Mouse (Mus musculus): ENCODE data around the gene Ctf2.
"Not testable (repeated sequence)": the region's sequence is repeated elsewhere in the genome, so short reads cannot be mapped to it uniquely, and the experiment has no call there.

Gene Ctf2

GRCm38 (mm10) chr7:127712461-127713385 lies 19.2 kb downstream of the Ctf2 start, which contains the start of gene Ctf1:
TSS of gene Ctf1 (plus strand) at chr7:127712736.
- peak; percentile 57 for DNase-seq (ENCODE audit: low spot score)

- DNase-seq (ENCODE audit: low spot score): no peak
Measured at GRCm38 (mm10) chr7:127711456-127711855, 20.5 kb downstream of the Ctf2 start.

DNA sequence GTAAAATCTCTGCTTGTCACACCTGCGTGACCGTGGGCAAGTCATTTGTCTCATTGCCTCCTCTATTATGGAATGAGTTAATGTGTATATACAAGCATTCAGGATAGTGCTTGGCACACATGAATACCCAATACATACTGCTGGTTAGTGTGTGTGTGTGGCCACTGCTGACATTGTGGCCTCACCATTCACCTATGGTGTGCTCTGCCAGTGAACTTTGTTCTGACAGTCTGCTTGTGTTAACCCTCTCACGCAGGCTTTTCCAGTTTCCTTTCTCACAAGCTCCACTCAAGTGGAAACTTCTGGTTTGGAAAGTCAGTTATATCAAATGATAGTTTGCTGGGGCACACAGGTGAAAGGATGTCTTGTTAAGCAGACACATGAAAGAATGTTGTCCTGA lies 20.9 kb downstream of the Ctf2 start:
- no peak for DNase-seq (ENCODE audit: low spot score)

- DNase-seq (ENCODE audit: low spot score): no peak
Measured at GRCm38 (mm10) chr7:127709261-127709979, 22.5 kb downstream of the Ctf2 start.

DNA sequence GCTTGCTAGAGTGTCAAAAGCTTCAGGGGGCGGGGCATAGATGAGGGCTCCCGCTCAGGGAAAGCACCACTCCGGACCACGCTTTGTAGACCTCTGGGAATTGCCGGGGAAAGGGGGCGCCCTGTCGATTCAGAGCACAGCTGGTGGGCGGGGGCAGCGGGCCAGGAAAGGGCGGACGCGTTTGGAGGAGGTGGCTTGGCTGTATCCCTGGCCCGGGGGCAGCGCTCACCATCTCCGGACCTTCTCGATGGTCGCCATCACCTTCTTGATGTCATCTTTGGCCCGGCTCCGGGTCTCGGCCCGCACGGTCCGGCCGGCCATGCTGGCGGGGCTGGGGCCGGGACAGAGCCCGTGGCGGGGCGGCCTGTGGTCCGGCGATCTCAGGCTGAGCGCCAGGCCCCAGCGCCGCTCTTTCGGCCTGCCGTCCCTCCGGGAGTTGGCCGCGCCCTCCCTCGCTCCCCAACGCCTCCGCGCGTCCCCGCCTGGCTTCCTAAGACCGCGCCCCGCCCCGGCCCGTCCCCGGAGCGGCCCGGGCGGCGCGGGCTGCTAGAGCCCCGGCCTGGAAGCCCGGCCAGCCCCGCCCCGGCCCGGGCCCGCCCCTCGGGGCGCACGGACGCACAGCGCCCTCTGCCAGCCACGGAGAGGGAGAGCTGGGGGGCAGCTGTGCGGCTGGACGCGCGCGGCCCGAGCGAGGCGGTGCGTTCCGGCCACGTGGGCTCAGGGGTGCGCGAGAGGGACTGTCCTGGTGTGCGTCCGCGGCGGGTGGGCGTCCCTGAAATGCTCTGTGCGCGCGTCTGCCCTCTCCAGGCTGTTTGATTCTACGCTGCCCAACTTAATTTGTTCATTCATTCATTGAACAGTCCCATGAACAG lies 23.5 kb downstream of the Ctf2 start, which contains the start of gene Bcl7c:
Gene Bcl7c (minus strand): TSS at position 727 of the 872 bp plus-strand sequence.
- peak; percentile 80 for DNase-seq (ENCODE audit: low spot score)

- no peak for DNase-seq (ENCODE audit: low spot score)
Measured at GRCm38 (mm10) chr7:127707957-127708206, 24.1 kb downstream of the Ctf2 start.

GRCm38 (mm10) chr7:127707045-127707956 lies 24.7 kb downstream of the Ctf2 start:
- no peak for DNase-seq (ENCODE audit: low spot score)

GRCm38 (mm10) chr7:127705706-127706105 lies 26.3 kb downstream of the Ctf2 start:
- no peak for DNase-seq (ENCODE audit: low spot score)

DNA sequence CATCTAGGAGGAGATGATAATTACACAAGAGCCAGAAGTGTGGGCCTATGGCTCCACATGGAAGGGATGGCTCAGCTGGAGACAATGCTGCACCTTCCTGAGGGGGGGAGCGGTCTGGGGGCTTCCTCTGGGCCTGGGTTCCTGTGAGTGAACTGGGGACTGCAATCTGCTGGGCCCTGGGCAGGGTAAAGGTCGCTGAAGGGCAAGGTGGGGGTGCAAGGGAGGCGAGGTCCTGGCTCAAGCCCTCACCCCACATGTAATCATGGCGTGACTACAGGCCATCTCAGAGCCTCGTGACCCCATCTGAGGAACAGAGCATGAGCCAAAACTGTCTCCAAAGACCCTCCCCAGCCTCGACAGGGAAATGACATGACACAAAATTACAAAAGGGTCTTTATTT lies 27.4 kb downstream of the Ctf2 start:
- no peak for DNase-seq (ENCODE audit: low spot score)

DNA sequence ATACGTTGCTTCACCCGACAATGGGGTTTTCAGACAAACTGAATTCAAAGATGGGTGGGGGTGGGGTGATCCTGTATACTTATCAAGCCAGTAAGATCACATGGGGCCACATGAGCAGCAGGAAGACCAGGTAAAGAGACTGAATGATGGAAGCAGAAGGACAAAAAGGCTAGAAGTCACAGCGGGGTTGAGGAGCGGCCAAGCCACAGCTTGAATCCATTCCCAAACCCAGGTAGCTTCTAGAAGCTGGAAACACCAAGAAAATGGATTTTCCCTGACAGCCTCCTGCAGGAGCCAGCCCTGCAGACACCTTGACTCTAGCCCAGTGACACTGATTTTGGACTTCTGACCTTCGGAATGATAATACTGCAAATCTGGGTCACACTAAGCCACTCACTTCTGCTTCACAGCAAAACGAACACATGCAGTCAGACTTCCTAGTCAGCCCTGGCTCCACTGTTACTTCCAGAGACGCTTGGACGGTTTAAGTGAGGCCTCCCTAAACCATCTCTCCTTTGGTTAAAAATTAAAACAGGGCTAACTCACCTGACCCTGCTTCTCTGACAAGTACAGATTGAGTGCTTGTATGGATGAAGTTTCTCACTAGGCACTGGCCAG lies 28.3 kb downstream of the Ctf2 start:
- no peak for DNase-seq (ENCODE audit: low spot score)

DNA sequence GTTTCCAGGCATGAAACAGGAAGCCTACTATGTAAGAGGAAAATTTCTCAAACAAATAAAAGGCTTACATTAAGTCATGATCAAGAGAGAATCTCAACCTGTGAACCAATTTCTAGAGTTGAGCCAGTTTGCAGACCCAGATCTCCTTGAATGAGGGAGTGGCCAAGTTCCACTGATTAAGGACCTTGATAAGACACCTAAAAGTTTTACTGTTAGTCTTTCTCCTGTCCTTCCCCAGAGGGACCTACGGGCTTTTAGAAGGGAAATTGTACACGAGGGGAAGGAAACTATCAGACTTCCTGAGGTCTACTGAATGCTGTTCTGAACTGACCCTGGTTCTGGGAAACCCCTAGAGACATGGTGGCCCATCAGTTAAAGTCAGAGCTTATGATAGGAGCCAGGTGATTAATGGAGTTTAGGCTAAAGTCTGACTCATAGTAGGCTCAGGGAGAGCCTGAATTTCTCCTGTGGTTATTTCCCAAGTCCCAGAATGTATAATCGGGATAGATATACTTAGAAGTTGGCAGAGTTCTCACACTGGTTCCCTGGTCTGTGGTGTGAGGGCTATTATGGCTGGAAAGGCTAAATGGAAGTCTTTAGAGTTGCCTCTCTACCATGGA lies 31.1 kb downstream of the Ctf2 start:
- no peak for DNase-seq (ENCODE audit: low spot score)

GRCm38 (mm10) chr7:127698986-127699385 lies 33.0 kb downstream of the Ctf2 start:
- DNase-seq (ENCODE audit: low spot score): no peak

- DNase-seq (ENCODE audit: low spot score): not testable (repeated sequence)
Measured at GRCm38 (mm10) chr7:127693730-127694129, 38.2 kb downstream of the Ctf2 start.

DNA sequence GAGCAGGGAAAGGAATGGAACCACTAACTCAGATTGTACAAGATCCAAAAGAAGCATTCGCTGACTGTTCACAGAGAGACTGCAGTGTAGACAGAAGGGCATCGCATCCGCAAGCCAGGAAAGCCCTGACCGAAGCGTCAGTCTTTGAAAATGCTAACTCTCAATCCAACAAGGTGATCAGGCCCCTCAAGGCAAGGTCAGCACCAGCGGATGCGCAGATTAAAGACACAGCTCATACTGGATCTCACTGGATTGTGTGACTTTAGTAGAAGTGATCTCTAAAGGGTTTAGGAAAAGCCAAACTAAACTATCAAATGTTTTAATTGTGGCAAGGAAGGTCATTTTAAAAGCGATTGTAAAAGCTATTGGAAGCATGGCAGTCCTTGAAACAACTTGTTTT lies 38.7 kb downstream of the Ctf2 start:
- DNase-seq (ENCODE audit: low spot score): no peak

DNA sequence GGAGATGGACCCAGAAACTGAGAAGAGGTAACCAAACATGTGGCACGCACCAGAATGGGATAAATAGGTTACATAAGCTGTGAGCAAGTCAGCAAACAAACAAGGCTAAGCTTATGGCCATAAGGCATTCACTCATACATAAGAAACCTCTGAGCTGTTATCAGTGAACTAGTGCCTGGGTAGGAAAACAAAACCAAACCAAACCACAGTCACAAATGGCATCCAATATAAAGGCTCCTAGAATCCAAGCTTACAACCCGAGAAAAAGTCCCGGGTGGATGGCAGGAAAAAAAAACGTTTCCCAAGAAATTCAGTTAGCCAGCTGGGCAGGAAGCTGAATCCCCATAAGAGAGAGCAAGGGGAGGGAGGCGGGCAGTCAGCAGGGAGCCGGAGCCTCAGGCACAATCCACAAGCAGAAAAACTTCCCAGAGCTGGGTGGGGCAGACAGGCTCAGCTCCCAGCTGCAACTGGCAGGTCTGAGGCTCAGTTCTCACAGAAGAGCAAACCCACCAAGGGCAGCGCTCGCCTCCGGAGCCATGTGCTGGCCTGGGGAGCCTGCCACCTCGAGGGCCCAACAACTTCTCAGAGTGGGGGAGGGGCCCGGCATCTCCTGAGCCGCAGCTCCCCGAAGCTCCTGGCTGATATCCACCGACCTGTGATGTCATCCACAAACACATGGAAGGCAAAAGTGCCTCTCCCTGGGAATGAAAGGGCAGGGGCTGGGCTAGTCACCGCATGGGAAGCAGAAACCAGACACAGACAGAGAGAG lies 40.6 kb downstream of the Ctf2 start:
- DNase-seq (ENCODE audit: low spot score): no peak

DNA sequence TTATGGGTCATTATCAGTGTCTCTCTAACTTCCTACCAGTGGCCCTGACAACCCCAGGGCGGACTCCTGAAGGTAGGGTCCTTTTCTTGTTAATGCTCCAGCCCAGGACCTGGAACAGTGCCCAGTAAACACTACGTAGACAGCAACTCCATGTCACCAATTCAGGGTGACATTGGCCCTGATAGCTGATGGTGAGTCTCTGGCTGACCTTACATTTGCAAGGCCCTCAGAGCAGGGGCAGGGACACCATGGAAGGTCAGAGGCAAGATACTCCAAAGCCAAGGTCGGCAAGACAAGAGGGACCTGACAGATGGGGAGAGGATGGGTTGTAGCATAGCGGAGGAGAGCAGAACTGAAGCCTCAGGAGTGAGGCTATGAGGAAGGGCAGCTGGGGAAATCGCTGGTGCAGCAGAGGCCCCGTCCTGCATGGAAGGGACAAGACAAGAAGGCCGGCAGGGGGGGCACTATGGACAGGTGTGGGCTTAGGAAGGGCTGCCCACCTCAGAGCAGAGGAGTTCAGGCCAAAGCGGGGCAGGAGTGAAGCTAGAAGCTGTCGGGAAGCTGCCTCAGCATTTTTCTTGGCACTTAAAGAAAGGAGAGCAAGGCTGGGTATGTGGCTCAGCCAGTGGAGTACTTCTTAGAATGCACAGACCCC lies 42.2 kb downstream of the Ctf2 start:
- DNase-seq (ENCODE audit: low spot score): no peak

GRCm38 (mm10) chr7:127688935-127689334 lies 43.0 kb downstream of the Ctf2 start:
- no peak for DNase-seq (ENCODE audit: low spot score)

DNA sequence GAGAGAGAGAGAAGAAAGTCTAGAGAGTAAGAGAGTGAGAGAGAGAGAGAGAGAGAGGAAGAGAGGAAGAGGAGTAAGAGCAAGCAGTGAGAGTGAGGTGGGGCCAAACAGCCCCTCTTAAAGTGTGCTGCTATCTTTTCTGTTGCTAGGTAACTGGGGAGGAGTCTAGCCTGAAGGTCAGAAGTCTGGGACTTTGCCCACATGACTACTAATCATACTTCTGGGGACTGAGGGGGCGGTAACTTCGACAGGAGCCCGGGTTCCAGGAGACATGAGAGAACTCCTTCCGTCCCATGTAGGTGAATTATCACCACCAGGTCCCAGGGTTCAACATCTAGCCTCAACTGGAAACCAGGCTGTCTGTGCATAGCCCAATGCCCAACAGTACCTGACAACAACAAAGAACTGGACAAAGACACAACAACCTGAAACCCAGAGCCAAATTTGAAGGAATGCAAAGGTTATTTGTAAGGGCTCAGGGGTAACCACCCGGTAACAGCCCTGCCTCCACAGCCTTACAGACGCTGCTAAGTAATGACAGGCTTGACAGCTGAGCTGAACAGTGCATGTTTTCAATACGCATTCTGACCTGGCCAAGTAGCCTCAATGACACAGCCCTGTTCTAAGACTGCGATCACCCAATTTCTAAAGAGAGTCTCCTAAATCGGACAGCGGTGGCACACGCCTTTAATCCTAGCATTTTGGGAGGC lies 45.1 kb downstream of the Ctf2 start:
- DNase-seq (ENCODE audit: low spot score): no peak

Measured in left cerebral cortex, adult 11 months (tissue).